Mouse (Mus musculus) midbrain, embryonic 15.5 days (tissue): ENCODE data around the gene Fars2. TPM values are rescaled to one million over a fixed set of nuclear protein-coding genes. Genes with fewer than 3 reads are reported as not detected.

Experiments used
- ATAC-seq: fragments of 200-750 bp; cut with Nextera tagmentation; replicated peaks from 2 replicates; pipeline ENCODE4 v1.8.0; 2017; ENCODE audit warnings: moderate TSS enrichment
- H3K27ac ChIP-seq: fragments of 300-500 bp; sonication (generic); 2 replicates; pipeline ENCODE4 v1.5.1; 2015; ENCODE audit warnings: mild to moderate bottlenecking, inconsistent platforms
- H3K27me3 ChIP-seq: fragments of 300-500 bp; sonication (generic); replicated peaks from 2 replicates; pipeline ENCODE4 v1.6.1; 2015; ENCODE audit warnings: inconsistent platforms
- H3K36me3 ChIP-seq: fragments of 300-500 bp; sonication (generic); replicated peaks from 2 replicates; pipeline ENCODE4 v1.6.1; 2015; ENCODE audit warnings: inconsistent platforms
- H3K4me1 ChIP-seq: fragments of 300-500 bp; sonication (generic); 2 replicates; pipeline ENCODE4 v1.6.1; 2015; ENCODE audit warnings: inconsistent platforms
- H3K4me2 ChIP-seq: fragments of 300-500 bp; sonication (generic); 2 replicates; pipeline ENCODE4 v1.6.1; 2015; ENCODE audit warnings: inconsistent platforms, mild to moderate bottlenecking, moderate library complexity
- H3K4me3 ChIP-seq: fragments of 300-500 bp; sonication (generic); 2 replicates; pipeline ENCODE4 v1.5.1; 2015; ENCODE audit warnings: mild to moderate bottlenecking, inconsistent platforms
- H3K9ac ChIP-seq: fragments of 300-500 bp; sonication (generic); 2 replicates; pipeline ENCODE4 v1.6.1; 2015; ENCODE audit warnings: mild to moderate bottlenecking, inconsistent platforms
- H3K9me3 ChIP-seq: fragments of 300-500 bp; sonication (generic); 2 replicates; pipeline ENCODE4 v1.6.1; 2016; ENCODE audit warnings: inconsistent platforms
- WGBS: fragments of 180-500 bp; shearing (Covaris S2); methylation state at CpG from one replicate; pipeline ENCODE4 v1.1.7; 2015; ENCODE audit warnings: mixed read lengths; 5-methylcytosine and 5-hydroxymethylcytosine counted together
- polyA plus RNA-seq: library from polyadenylated mRNA; unstranded; fragments of >200 nt; fragmentation: Nextera tagmentation; extraction: Ambion mirVana; gene quantifications from 2 replicates; pipeline ENCODE4 v1.2.1, GENCODE M21; 2015

Fars2 gene
- polyA plus RNA-seq, 1 experiment from 2014 or later = 24.2 TPM

- peaks cover 26% of the 10 kb centered on the region for H3K27me3 ChIP-seq
- peak overlapping the region; percentile 76 for H3K4me2 ChIP-seq
- H3K36me3 ChIP-seq = no peaks in the 10 kb centered on the region
- H3K4me1 ChIP-seq = peaks cover 14% of the 10 kb centered on the region; the same call in 1 of the 2 replicates
- H3K9ac ChIP-seq = peak overlapping the region; percentile 65
- WGBS = 6% methylated on average over 6 of the region's 6 CpGs
- ATAC-seq = no peak
- H3K4me3 ChIP-seq = peak overlapping the region; percentile 57
- H3K27ac ChIP-seq = peak overlapping the region; percentile 96
- no peaks in the 10 kb centered on the region for H3K9me3 ChIP-seq
Measured at GRCm38 (mm10) chr13:36732891-36733490, 615.8 kb downstream of the Fars2 start.

GRCm38 (mm10) chr13:36733566-36733965, 616.4 kb downstream of the Fars2 start:
- Histone ChIP-seq H3K9me3 (no peaks in the 10 kb centered on the region), H3K4me3 (peak overlapping the region; percentile 57), H3K27me3 (peaks cover 23% of the 10 kb centered on the region), H3K4me2 (peak overlapping the region; percentile 76), H3K4me1 (peaks cover 12% of the 10 kb centered on the region; the same call in 1 of the 2 replicates), H3K9ac (peak overlapping the region; percentile 65), H3K36me3 (no peaks in the 10 kb centered on the region), H3K27ac (peak overlapping the region; percentile 96)
- no peak for ATAC-seq
- WGBS = 1% methylated on average over 10 of the region's 10 CpGs

GRCm38 (mm10) chr13:36733989-36734690, 616.9 kb downstream of the Fars2 start:
- Histone ChIP-seq H3K36me3 (no peaks in the 10 kb centered on the region), H3K4me1 (peaks cover 11% of the 10 kb centered on the region; the same call in 1 of the 2 replicates), H3K27me3 (peaks cover 18% of the 10 kb centered on the region), H3K4me3 (peak overlapping the region; percentile 57), H3K9ac (peak overlapping the region; percentile 65), H3K4me2 (peak overlapping the region; percentile 76), H3K27ac (peak overlapping the region; percentile 96), H3K9me3 (no peaks in the 10 kb centered on the region)
- under 1% methylated on average over 26 of the region's 26 CpGs for WGBS
- peak; percentile 35 for ATAC-seq

DNA sequence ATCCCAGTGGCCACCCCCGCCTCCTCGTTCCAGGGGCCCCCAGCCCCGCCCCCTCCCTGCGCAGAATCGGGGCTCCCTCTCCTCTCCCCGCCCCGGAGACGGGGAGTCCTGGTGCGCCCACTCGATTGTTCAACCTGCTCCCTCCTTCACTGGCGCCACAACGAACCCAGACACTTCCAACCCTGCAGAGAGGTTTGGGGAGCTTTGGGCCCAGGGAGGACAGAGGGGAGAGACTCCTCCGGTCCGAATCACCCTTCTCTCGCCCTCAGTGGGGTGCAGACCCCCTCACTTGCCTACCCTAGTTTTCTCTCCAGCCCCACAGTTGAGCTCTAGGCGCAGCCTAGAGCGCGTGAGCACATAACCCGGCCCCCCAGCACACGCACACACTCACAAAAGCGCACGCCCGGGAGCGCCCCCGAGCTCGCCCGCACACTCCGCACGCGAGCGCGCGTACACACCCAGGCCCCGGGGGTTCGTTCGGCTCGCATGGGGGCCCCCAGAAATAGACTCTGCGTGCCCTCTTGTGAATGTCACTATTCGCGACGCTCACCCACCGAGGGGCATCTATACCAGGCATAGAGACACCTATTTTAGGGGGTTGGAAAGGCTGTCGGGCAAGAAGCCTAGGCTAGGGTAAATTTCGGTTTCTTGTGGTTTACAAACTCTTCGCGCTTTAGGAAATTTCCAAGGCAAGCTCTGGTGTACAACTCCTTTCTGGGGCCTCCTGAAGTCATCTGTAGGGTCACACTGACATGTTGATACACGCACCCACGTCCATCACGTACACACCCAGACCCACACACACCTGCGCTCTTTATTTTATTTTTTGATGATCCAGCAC, 617.7 kb downstream of the Fars2 start, which contains the start of gene Nrn1:
Gene Nrn1 (minus strand): TSS at position 401 of the 841 bp plus-strand sequence.
- peak within 1 kb of the TSS; percentile 76 for H3K4me2 ChIP-seq
- H3K36me3 ChIP-seq = no peaks in the 10 kb centered on the region
- peaks cover 10% of the 10 kb centered on the region; the same call in 1 of the 2 replicates for H3K4me1 ChIP-seq
- peak; percentile 59 for ATAC-seq
- peak within 1 kb of the TSS; percentile 57 for H3K4me3 ChIP-seq
- H3K9ac ChIP-seq = peak within 1 kb of the TSS; percentile 65
- H3K27ac ChIP-seq = peak within 1 kb of the TSS; percentile 96
- no peaks in the 10 kb centered on the region for H3K9me3 ChIP-seq
- H3K27me3 ChIP-seq = 0 out of 2 replicates have a peak, but pooled peaks cover 10% of the 10 kb centered on the region
- WGBS = under 1% methylated on average over 50 of the region's 50 CpGs

GRCm38 (mm10) chr13:36735901-36736618, 618.8 kb downstream of the Fars2 start:
- peak overlapping the region; percentile 76 for H3K4me2 ChIP-seq
- ATAC-seq = peak; percentile 91
- under 1% methylated on average over 36 of the region's 39 CpGs for WGBS
- H3K4me3 ChIP-seq = peak overlapping the region; percentile 57
- no peaks in the 10 kb centered on the region for H3K9me3 ChIP-seq
- H3K27me3 ChIP-seq = 0 out of 2 replicates have a peak, but pooled peaks cover 7% of the 10 kb centered on the region
- peak overlapping the region; percentile 96 for H3K27ac ChIP-seq
- H3K36me3 ChIP-seq = no peaks in the 10 kb centered on the region
- H3K9ac ChIP-seq = peak overlapping the region; percentile 64
- H3K4me1 ChIP-seq = peaks cover 7% of the 10 kb centered on the region; the same call in 1 of the 2 replicates

DNA sequence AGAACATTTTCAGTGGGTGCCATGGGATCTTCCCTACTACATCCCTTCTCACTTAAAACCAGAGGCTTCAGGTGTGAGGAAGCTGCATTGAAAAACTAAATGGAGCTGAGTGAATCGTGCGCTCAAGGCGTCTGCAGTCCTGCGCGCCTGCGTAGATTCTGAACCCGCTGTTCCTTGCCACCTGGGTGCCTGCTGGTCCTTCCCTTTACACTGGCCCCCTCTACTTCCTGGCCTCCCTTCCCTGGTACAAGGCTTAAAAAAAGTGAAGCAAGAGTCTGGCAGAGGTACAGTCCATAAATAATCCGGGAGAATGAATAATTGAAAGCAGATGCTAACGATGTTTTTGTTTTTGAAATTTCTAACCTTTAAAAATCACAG, 619.4 kb downstream of the Fars2 start:
- Histone ChIP-seq H3K27me3 (0 out of 2 replicates have a peak, but pooled peaks cover 7% of the 10 kb centered on the region), H3K9ac (peak overlapping the region; percentile 64), H3K4me3 (peak overlapping the region; percentile 57), H3K27ac (peak overlapping the region; percentile 96), H3K4me2 (peak overlapping the region; percentile 76), H3K4me1 (peaks cover 7% of the 10 kb centered on the region; the same call in 1 of the 2 replicates), H3K9me3 (no peaks in the 10 kb centered on the region), H3K36me3 (no peaks in the 10 kb centered on the region)
- peak; percentile 34 for ATAC-seq
- 7% methylated on average over 9 of the region's 9 CpGs for WGBS

GRCm38 (mm10) chr13:36750056-36750455, 632.8 kb downstream of the Fars2 start:
- Histone ChIP-seq H3K4me1 (no peaks in the 10 kb centered on the region), H3K4me3 (no peak overlapping the region), H3K36me3 (no peaks in the 10 kb centered on the region), H3K27ac (no peak overlapping the region), H3K9me3 (no peaks in the 10 kb centered on the region), H3K4me2 (no peak overlapping the region), H3K27me3 (no peaks in the 10 kb centered on the region), H3K9ac (no peak overlapping the region)
- 66% methylated on average over 2 of the region's 2 CpGs for WGBS
- no peak for ATAC-seq

DNA sequence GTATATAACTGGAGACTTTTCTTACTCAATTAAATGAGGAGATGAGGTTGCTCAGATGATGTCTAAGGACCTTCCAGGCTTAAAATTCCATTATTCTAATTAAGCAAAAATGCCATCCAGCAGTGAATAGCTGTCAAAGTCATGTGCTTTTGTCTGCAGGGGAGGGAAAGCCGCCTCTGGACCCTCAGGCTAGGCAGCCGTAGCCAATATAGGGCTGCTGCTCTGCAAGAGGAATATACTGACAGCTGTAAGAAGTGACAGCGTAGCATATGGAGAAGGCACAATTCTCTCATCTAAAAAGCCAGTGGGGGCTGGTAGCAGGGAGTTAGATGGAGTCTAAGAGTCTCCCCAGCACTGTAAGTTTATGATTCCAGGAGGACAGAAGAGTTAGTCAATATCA, 634.6 kb downstream of the Fars2 start:
- no peak overlapping the region for H3K4me3 ChIP-seq
- H3K27me3 ChIP-seq = no peaks in the 10 kb centered on the region
- H3K36me3 ChIP-seq = no peaks in the 10 kb centered on the region
- H3K4me1 ChIP-seq = no peaks in the 10 kb centered on the region
- H3K9me3 ChIP-seq = no peaks in the 10 kb centered on the region
- no peak overlapping the region for H3K4me2 ChIP-seq
- WGBS = 49% methylated on average over 3 of the region's 3 CpGs
- ATAC-seq = peak; percentile 71
- 0 out of 2 replicates have a peak overlapping the region, but pooled peaks have one; percentile 5 for H3K27ac ChIP-seq
- no peak overlapping the region for H3K9ac ChIP-seq

- no peaks in the 10 kb centered on the region for H3K36me3 ChIP-seq
- H3K27me3 ChIP-seq = no peaks in the 10 kb centered on the region
- WGBS = 26% methylated on average over 2 of the region's 2 CpGs
- no peak for ATAC-seq
- no peaks in the 10 kb centered on the region for H3K9me3 ChIP-seq
- H3K4me2 ChIP-seq = no peak overlapping the region
- H3K4me1 ChIP-seq = no peaks in the 10 kb centered on the region
- no peak overlapping the region for H3K27ac ChIP-seq
- no peak overlapping the region for H3K9ac ChIP-seq
- no peak overlapping the region for H3K4me3 ChIP-seq
Measured at GRCm38 (mm10) chr13:36766801-36767200, 649.6 kb downstream of the Fars2 start.
